Mouse (Mus musculus) large intestine, adult 2 months (tissue): Measurements from ENCODE around the gene Ppp2r5e. TPM values are rescaled to one million over a fixed set of nuclear protein-coding genes. Genes with fewer than 3 reads are reported as not detected.

Experiments
- DNase-seq: peaks from one replicate; pipeline ENCODE4 v3.0.0-alpha.2; 2012; ENCODE audit warnings: low read depth, low spot score
- WGBS: fragments of 180-500 bp; shearing (Covaris S2); methylation state at CpG from one replicate; pipeline ENCODE4 v1.1.7; 2018; 5-methylcytosine and 5-hydroxymethylcytosine counted together
- polyA plus RNA-seq: library from polyadenylated mRNA; depleted of rRNA; stranded (reverse); fragments of >200 nt; gene quantifications from 2 replicates; pipeline ENCODE4 v1.2.3, GENCODE M21; 2012; rRNA removed

The Ppp2r5e gene
- polyA plus RNA-seq, result 5.7 and 8.1 TPM in 2 replicates

- WGBS, result under 1% methylated on average over 72 of the region's 72 CpGs
- DNase-seq, result peak; percentile 95
Measured at GRCm38 (mm10) chr12:75596154-75597002, at the start of gene Ppp2r5e. Gene Ppp2r5e (minus strand): TSS chr12:75596245.

- no peak for DNase-seq
- 97% methylated on average over 1 of the region's 1 CpGs for WGBS
Measured at GRCm38 (mm10) chr12:75645780-75646179, 49.7 kb upstream of the Ppp2r5e start.

GRCm38 (mm10) chr12:75641726-75642125, 45.7 kb upstream of the Ppp2r5e start:
- 96% methylated on average over 1 of the region's 1 CpGs for WGBS
- DNase-seq, result no peak

- WGBS, result 57% methylated on average over 2 of the region's 2 CpGs
- DNase-seq, result no peak
Measured at GRCm38 (mm10) chr12:75638345-75638744, 42.3 kb upstream of the Ppp2r5e start.

GRCm38 (mm10) chr12:75637103-75637502, 41.1 kb upstream of the Ppp2r5e start:
- no peak for DNase-seq
- 63% methylated on average over 3 of the region's 3 CpGs for WGBS

- no peak for DNase-seq
- 81% methylated on average over 10 of the region's 10 CpGs for WGBS
Measured at GRCm38 (mm10) chr12:75635771-75636430, 39.9 kb upstream of the Ppp2r5e start.

- WGBS, result 86% methylated on average over 1 of the region's 1 CpGs
- DNase-seq, result no peak
Measured at GRCm38 (mm10) chr12:75629618-75630017, 33.6 kb upstream of the Ppp2r5e start.

- no peak for DNase-seq
- WGBS, result 93% methylated on average over 5 of the region's 5 CpGs
Measured at GRCm38 (mm10) chr12:75623292-75623691, 27.2 kb upstream of the Ppp2r5e start.

GRCm38 (mm10) chr12:75622835-75623234, 26.8 kb upstream of the Ppp2r5e start:
- WGBS, result 21% methylated on average over 3 of the region's 3 CpGs
- DNase-seq, result no peak

- no peak for DNase-seq
- WGBS, result 77% methylated on average over 8 of the region's 8 CpGs
Measured at GRCm38 (mm10) chr12:75616841-75617240, 20.8 kb upstream of the Ppp2r5e start.

GRCm38 (mm10) chr12:75616158-75616791, 20.2 kb upstream of the Ppp2r5e start:
- WGBS, result 15% methylated on average over 24 of the region's 24 CpGs
- DNase-seq, result no peak

GRCm38 (mm10) chr12:75615556-75615955, 19.5 kb upstream of the Ppp2r5e start:
- 44% methylated on average over 3 of the region's 3 CpGs for WGBS
- DNase-seq, result no peak

GRCm38 (mm10) chr12:75612711-75613110, 16.7 kb upstream of the Ppp2r5e start:
- WGBS, result 60% methylated on average over 7 of the region's 7 CpGs
- DNase-seq, result no peak

- DNase-seq, result no peak
- 17% methylated on average over 4 of the region's 4 CpGs for WGBS
Measured at GRCm38 (mm10) chr12:75599490-75599889, 3.4 kb upstream of the Ppp2r5e start.

GRCm38 (mm10) chr12:75598988-75599387, 2.9 kb upstream of the Ppp2r5e start:
- WGBS, result 49% methylated on average over 4 of the region's 4 CpGs
- DNase-seq, result peak; percentile 57

- DNase-seq, result no peak
- 79% methylated on average over 4 of the region's 4 CpGs for WGBS
Measured at GRCm38 (mm10) chr12:75597707-75598106, 1.7 kb upstream of the Ppp2r5e start.

- DNase-seq, result no peak
- under 1% methylated on average over 91 of the region's 97 CpGs for WGBS
Measured at GRCm38 (mm10) chr12:75595291-75596153, 523 bp downstream of the Ppp2r5e start.

GRCm38 (mm10) chr12:75594404-75594803, 1.6 kb downstream of the Ppp2r5e start:
- DNase-seq, result no peak
- WGBS, result 40% methylated on average over 5 of the region's 5 CpGs

GRCm38 (mm10) chr12:75593817-75594216, 2.2 kb downstream of the Ppp2r5e start:
- WGBS, result 73% methylated on average over 4 of the region's 4 CpGs

GRCm38 (mm10) chr12:75587501-75587900, 8.5 kb downstream of the Ppp2r5e start:
- DNase-seq, result no peak

More at GRCm38 (mm10) chr12:75593817-75594216, 2.2 kb downstream of the Ppp2r5e start:
- no peak for DNase-seq
